Mouse (Mus musculus): Measurements from ENCODE around the gene Cyp21a1. TPM values are rescaled to one million over a fixed set of nuclear protein-coding genes. Genes with fewer than 3 reads are reported as not detected.

Cyp21a1 gene
- polyA plus RNA-seq, 1 experiment from 2014 or later: not detected

DNA sequence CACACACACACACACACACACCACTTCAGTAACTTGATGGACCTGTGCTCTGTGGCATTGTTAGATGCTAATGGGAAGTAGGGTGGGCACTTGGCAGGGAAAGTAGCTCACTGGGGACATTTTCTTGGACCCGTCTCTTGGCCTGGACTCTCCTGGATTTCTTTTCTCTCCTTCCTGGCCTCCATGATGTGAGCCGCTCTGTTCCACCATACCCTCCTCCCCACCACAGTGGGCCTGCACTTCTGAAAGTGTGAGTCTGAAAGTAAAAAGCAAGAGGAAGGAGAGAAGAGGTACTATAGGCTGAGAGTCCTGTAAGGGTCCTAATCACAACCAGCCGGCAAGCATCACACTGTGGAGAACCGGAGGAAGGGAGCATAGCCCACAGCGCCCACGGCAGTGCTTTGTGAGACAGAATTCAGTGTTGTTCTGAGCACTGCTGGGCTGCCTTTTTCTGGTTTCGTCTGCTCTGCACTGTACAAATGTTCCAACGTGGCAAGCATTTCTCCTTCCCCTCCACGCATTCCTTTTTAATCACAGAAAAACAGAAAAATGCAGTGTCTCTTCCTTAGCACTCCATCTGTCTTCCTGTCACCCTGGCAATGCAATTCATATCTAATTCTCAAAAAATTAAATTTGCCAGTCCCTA lies 26.6 kb downstream of the Cyp21a1 start:
- Histone ChIP-seq H3K9ac (replicated peaks) (no peak overlapping the region), H3K4me2 (ENCODE audit: low read depth, low read length) (no peak overlapping the region), H3K27ac (ENCODE audit: low read depth) (no peak overlapping the region), H3K36me3 (replicated peaks; ENCODE audit: insufficient read depth, low read length) (no peaks in the 10 kb centered on the region), H3K4me1 (ENCODE audit: insufficient read depth) (no peaks in the 10 kb centered on the region), H3K4me3 (ENCODE audit: low read depth, low read length) (no peak overlapping the region), H3K27me3 (ENCODE audit: insufficient read depth, low read length) (no peaks in the 10 kb centered on the region), H3K9me3 (ENCODE audit: low read length) (0 out of 2 replicates have a peak, but pooled peaks cover 5% of the 10 kb centered on the region)
- ATAC-seq (no peak), DNase-seq (no peak)
- no peak for TF ChIP-seq EP300 (IDR thresholded peaks at IDR 0.05; ENCODE audit: low read depth)
- TF ChIP-seq CTCF (IDR thresholded peaks at IDR 0.05; ENCODE audit: low read depth): no peak
- WGBS (ENCODE audit: insufficient replicate concordance): 78% methylated on average over 9 of the region's 9 CpGs

GRCm38 (mm10) chr17:34761471-34761870 lies 42.9 kb downstream of the Cyp21a1 start:
- Histone ChIP-seq H3K4me3 (ENCODE audit: low read depth, low read length) (no peak overlapping the region), H3K36me3 (replicated peaks; ENCODE audit: insufficient read depth, low read length) (no peaks in the 10 kb centered on the region), H3K4me2 (ENCODE audit: low read depth, low read length) (no peak overlapping the region), H3K27ac (ENCODE audit: low read depth) (no peak overlapping the region), H3K9ac (replicated peaks) (no peak overlapping the region), H3K27me3 (ENCODE audit: insufficient read depth, low read length) (no peaks in the 10 kb centered on the region), H3K9me3 (ENCODE audit: low read length) (no peaks in the 10 kb centered on the region), H3K4me1 (ENCODE audit: insufficient read depth) (no peaks in the 10 kb centered on the region)
- 48% methylated on average over 3 of the region's 3 CpGs for WGBS (ENCODE audit: insufficient replicate concordance)
- ATAC-seq: no peak
- TF ChIP-seq CTCF (IDR thresholded peaks at IDR 0.05; ENCODE audit: low read depth) (no peak), EP300 (IDR thresholded peaks at IDR 0.05; ENCODE audit: low read depth) (no peak)
- DNase-seq: no peak

Small RNA genes lying within 50 kb of the gene (microRNA-seq; reads per million reads assigned to microRNA genes)
- gene Gm27471 (not detected), gene Mir6970 (not detected), gene Mir6971 (3.2 reads per million)

Other genes with a start within 250 kb of the Cyp21a1 start
- gene Notch4, start 240.3 kb downstream of the Cyp21a1 start, polyA plus RNA-seq (2015; fragmentation: Nextera tagmentation; extraction: Ambion mirVana): 1.1 and 1.6 TPM in 2 replicates
- gene Gpsm3, start 214.8 kb downstream of the Cyp21a1 start, polyA plus RNA-seq (2015; fragmentation: Nextera tagmentation; extraction: Ambion mirVana): 19.6 and 24.7 TPM in 2 replicates
- 3.6 and 4.9 TPM in 2 replicates for gene Pbx2, start 213.3 kb downstream of the Cyp21a1 start, polyA plus RNA-seq (2015; fragmentation: Nextera tagmentation; extraction: Ambion mirVana)
- gene Ager, start 206.7 kb downstream of the Cyp21a1 start, polyA plus RNA-seq (2015; fragmentation: Nextera tagmentation; extraction: Ambion mirVana): 1.4 and 1.9 TPM in 2 replicates
- 78.4 and 80.0 TPM in 2 replicates for gene Rnf5, start 200.9 kb downstream of the Cyp21a1 start, polyA plus RNA-seq (2015; fragmentation: Nextera tagmentation; extraction: Ambion mirVana)
- 9.9 and 11.1 TPM in 2 replicates for gene Agpat1, start 200.3 kb downstream of the Cyp21a1 start, polyA plus RNA-seq (2015; fragmentation: Nextera tagmentation; extraction: Ambion mirVana)
- 0.46 and 0.66 TPM in 2 replicates for gene Egfl8, start 188.6 kb downstream of the Cyp21a1 start, polyA plus RNA-seq (2015; fragmentation: Nextera tagmentation; extraction: Ambion mirVana)
- gene Ppt2, start 176.1 kb downstream of the Cyp21a1 start, polyA plus RNA-seq (2015; fragmentation: Nextera tagmentation; extraction: Ambion mirVana): 19.3 and 19.8 TPM in 2 replicates
- 0.05 TPM in 1 of 2 replicates, not detected in the other for gene Prrt1, start 175.0 kb downstream of the Cyp21a1 start, polyA plus RNA-seq (2015; fragmentation: Nextera tagmentation; extraction: Ambion mirVana)
- 5.6 and 5.8 TPM in 2 replicates for gene Fkbpl, start 159.8 kb downstream of the Cyp21a1 start, polyA plus RNA-seq (2015; fragmentation: Nextera tagmentation; extraction: Ambion mirVana)
- gene Atf6b, start 157.4 kb downstream of the Cyp21a1 start, polyA plus RNA-seq (2015; fragmentation: Nextera tagmentation; extraction: Ambion mirVana): 12.9 and 13.0 TPM in 2 replicates
- 0.36 TPM in 2 replicates for gene Tnxb, start 134.0 kb downstream of the Cyp21a1 start, polyA plus RNA-seq (2015; fragmentation: Nextera tagmentation; extraction: Ambion mirVana)
- gene C4b, start 60.7 kb downstream of the Cyp21a1 start, polyA plus RNA-seq (2015; fragmentation: Nextera tagmentation; extraction: Ambion mirVana): 151 and 198 TPM in 2 replicates
- 12.6 and 13.1 TPM in 2 replicates for gene Stk19, start 32.4 kb upstream of the Cyp21a1 start, polyA plus RNA-seq (2015; fragmentation: Nextera tagmentation; extraction: Ambion mirVana)
- 17.6 and 19.2 TPM in 2 replicates for gene Dxo, start 32.5 kb upstream of the Cyp21a1 start, polyA plus RNA-seq (2015; fragmentation: Nextera tagmentation; extraction: Ambion mirVana)
- gene Skiv2l, start 45.6 kb upstream of the Cyp21a1 start, polyA plus RNA-seq (2015; fragmentation: Nextera tagmentation; extraction: Ambion mirVana): 14.1 and 15.4 TPM in 2 replicates
- gene Nelfe, start 45.8 kb upstream of the Cyp21a1 start, polyA plus RNA-seq (2015; fragmentation: Nextera tagmentation; extraction: Ambion mirVana): 26.1 and 26.5 TPM in 2 replicates
- gene Cfb, start 58.0 kb upstream of the Cyp21a1 start, polyA plus RNA-seq (2015; fragmentation: Nextera tagmentation; extraction: Ambion mirVana): 744 and 847 TPM in 2 replicates
- 0.33 and 0.46 TPM in 2 replicates for gene Zbtb12, start 74.9 kb upstream of the Cyp21a1 start, polyA plus RNA-seq (2015; fragmentation: Nextera tagmentation; extraction: Ambion mirVana)
- 0.25 TPM in 1 of 2 replicates, not detected in the other for gene Gm20547, start 77.5 kb upstream of the Cyp21a1 start, polyA plus RNA-seq (2015; fragmentation: Nextera tagmentation; extraction: Ambion mirVana)
- gene C2, start 93.7 kb upstream of the Cyp21a1 start, polyA plus RNA-seq (2015; fragmentation: Nextera tagmentation; extraction: Ambion mirVana): 35.7 and 37.3 TPM in 2 replicates
- 11.1 TPM in 2 replicates for gene Ehmt2, start 93.9 kb upstream of the Cyp21a1 start, polyA plus RNA-seq (2015; fragmentation: Nextera tagmentation; extraction: Ambion mirVana)
- gene Slc44a4, start 109.9 kb upstream of the Cyp21a1 start, polyA plus RNA-seq (2015; fragmentation: Nextera tagmentation; extraction: Ambion mirVana): 3.5 and 3.6 TPM in 2 replicates
- gene Neu1, start 126.7 kb upstream of the Cyp21a1 start, polyA plus RNA-seq (2015; fragmentation: Nextera tagmentation; extraction: Ambion mirVana): 35.6 and 40.3 TPM in 2 replicates
- 0.06 and 0.12 TPM in 2 replicates for gene Hspa1b, start 154.7 kb upstream of the Cyp21a1 start, polyA plus RNA-seq (2015; fragmentation: Nextera tagmentation; extraction: Ambion mirVana)
- 0.28 TPM in 1 of 2 replicates, not detected in the other for gene Gm20481, start 165.4 kb upstream of the Cyp21a1 start, polyA plus RNA-seq (2015; fragmentation: Nextera tagmentation; extraction: Ambion mirVana)
- gene Hspa1a, start 167.6 kb upstream of the Cyp21a1 start, polyA plus RNA-seq (2015; fragmentation: Nextera tagmentation; extraction: Ambion mirVana): 0.46 and 0.59 TPM in 2 replicates
- gene Hspa1l, start 168.1 kb upstream of the Cyp21a1 start, polyA plus RNA-seq (2015; fragmentation: Nextera tagmentation; extraction: Ambion mirVana): 0.18 TPM in 1 of 2 replicates, not detected in the other
- 69.8 and 76.7 TPM in 2 replicates for gene Lsm2, start 177.3 kb upstream of the Cyp21a1 start, polyA plus RNA-seq (2015; fragmentation: Nextera tagmentation; extraction: Ambion mirVana)
- gene Vars, start 196.4 kb upstream of the Cyp21a1 start, polyA plus RNA-seq (2015; fragmentation: Nextera tagmentation; extraction: Ambion mirVana): 38.0 and 43.8 TPM in 2 replicates
- gene Vwa7, start 212.0 kb upstream of the Cyp21a1 start, polyA plus RNA-seq (2015; fragmentation: Nextera tagmentation; extraction: Ambion mirVana): 0.09 and 0.12 TPM in 2 replicates
- gene Sapcd1, start 223.5 kb upstream of the Cyp21a1 start, polyA plus RNA-seq (2015; fragmentation: Nextera tagmentation; extraction: Ambion mirVana): 3.3 and 4.1 TPM in 2 replicates
- 3.8 and 4.2 TPM in 2 replicates for gene Msh5, start 242.2 kb upstream of the Cyp21a1 start, polyA plus RNA-seq (2015; fragmentation: Nextera tagmentation; extraction: Ambion mirVana)
- gene Clic1, start 245.4 kb upstream of the Cyp21a1 start, polyA plus RNA-seq (2015; fragmentation: Nextera tagmentation; extraction: Ambion mirVana): 98.6 and 102 TPM in 2 replicates

Measured in liver, postnatal 0 days (tissue).